Mouse (Mus musculus) E14TG2a.4 (cell line): Measurements from ENCODE around the gene Atp5c1.

Experiments
- CTCF ChIP-seq: conservative IDR thresholded peaks from 2 replicates; pipeline ENCODE4 v1.5.1; 2014; ENCODE audit warnings: low read length
- NANOG ChIP-seq: IDR thresholded peaks from 2 replicates; pipeline ENCODE4 v1.6.1; 2014; ENCODE audit warnings: borderline replicate concordance, low read length, mixed read lengths
- POU5F1 ChIP-seq: IDR thresholded peaks from 2 replicates; pipeline ENCODE4 v1.6.1; 2014; ENCODE audit warnings: low read length, borderline replicate concordance

DNA sequence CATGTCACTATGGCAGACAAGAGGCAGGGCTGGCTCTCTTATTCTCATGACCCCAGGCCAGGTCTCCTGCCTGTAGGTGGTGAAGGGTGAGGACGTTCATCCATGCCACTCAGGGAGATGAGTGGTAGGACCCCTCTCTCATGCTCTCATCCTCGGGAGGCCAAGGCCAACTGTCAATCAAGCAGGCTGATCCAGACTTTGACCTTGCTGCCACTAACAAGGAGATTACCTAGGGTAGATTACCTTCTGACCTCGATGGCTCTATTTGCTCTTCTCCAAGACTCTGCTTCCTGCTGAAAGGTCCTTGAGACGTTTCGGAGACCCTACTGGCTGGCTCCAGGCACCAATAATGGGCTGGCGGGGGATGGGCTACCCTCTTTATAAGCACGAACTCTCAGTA is 5.8 kb downstream of the Atp5c1 start:
- TF ChIP-seq CTCF (no peak), NANOG (no peak), POU5F1 (no peak)
